Mouse (Mus musculus): ENCODE data around the gene Gmppa. TPM values are rescaled to one million over a fixed set of nuclear protein-coding genes. Genes with fewer than 3 reads are reported as not detected.

Gene Gmppa
- total RNA-seq (2015; ENCODE audit: low replicate concordance) (2.9 and 14.4 TPM in 2 replicates), total RNA-seq (2017; ENCODE audit: low replicate concordance) (6.1 and 20.1 TPM in 2 replicates)

DNA sequence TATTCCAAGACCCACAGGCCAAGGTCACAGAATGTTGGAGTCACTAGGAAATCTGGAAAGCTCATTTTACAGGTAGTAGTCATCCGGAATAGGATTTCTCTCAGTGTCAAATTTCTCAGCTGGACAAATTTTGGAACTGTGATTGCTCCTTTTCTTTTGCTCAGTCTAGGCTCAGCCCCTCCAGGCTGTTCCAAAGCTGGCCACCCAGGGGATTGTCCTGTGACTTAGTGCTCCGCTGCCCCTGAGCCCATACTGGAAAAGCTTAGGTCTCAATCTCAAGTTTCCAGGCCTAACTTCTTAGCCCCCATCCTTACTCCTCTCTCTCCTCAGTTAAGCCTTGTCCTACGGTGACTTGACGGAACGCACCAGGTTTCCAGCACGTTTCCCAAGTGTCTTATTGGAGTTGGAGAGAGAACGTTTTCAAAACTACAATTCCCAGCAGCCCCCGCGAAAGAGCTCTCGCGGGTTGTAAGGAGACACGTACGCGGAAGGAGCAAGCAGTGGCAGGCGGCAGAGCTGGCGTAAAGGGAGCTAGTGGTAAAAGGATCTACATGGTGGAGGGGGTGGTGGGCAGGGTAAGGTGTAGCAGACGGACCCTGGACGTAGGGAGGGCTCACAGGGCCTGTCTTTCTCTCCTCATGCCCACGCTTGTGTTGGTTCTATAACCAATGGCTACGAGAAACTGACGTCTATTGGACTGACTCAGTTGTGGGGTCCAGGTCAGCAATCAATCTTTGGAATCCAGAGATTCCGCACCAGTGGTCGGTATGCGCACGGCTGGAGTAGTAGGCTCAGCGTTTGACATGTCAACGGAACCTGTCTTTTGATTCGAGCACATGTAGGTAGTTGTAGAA, at the start of gene Gmppa:
Gmppa (plus strand) TSS at position 456 of the 854 bp plus-strand sequence.
- ATAC-seq (replicated peaks; ENCODE audit: low FRiP score, poor library complexity, severe bottlenecking): no peak

DNA sequence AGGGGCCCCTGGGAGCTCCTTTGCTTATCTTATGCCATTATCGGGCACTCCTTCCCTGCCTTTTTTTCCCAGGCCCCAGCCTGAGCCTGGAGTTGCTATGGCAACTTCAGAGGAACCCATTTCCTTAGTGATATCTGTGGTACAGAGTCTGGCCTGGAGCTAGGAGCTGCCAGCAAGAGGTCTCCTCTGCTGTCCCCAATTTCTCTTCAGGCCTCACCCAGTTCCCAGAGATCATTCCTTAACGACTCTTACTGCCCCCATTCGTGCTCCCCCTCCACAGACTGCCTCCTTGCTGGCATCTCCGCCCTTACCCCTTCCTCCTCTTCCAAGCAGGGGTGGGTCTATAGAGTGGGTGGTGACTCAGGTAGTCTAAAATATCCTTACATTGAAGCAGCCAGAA, 49.6 kb upstream of the Gmppa start:
- no peak for ATAC-seq (replicated peaks; ENCODE audit: low FRiP score, poor library complexity, severe bottlenecking)

DNA sequence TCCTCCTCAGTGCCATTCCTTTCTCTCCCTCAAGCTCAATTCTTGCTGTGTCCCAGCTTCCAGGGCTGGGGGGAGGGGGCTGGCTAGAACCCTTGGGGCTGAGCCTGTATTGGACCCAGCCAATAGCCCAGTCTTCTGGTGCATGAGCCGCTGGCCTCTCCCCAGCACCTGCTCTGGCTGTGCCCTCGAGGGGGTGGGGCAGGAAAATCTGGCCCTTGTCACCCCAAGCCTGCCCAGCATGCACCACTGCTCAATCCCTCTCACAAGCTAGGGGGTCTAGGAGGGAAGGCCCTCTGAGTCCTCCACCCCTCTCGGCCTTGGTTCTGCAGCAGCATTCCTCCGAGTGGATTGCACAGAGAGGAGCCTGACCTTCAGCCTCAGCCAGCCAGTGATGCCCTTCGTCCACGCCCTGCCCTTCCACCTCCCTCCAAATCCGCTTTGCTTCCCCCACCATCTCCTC, 48.2 kb upstream of the Gmppa start:
- no peak for ATAC-seq (replicated peaks; ENCODE audit: low FRiP score, poor library complexity, severe bottlenecking)

DNA sequence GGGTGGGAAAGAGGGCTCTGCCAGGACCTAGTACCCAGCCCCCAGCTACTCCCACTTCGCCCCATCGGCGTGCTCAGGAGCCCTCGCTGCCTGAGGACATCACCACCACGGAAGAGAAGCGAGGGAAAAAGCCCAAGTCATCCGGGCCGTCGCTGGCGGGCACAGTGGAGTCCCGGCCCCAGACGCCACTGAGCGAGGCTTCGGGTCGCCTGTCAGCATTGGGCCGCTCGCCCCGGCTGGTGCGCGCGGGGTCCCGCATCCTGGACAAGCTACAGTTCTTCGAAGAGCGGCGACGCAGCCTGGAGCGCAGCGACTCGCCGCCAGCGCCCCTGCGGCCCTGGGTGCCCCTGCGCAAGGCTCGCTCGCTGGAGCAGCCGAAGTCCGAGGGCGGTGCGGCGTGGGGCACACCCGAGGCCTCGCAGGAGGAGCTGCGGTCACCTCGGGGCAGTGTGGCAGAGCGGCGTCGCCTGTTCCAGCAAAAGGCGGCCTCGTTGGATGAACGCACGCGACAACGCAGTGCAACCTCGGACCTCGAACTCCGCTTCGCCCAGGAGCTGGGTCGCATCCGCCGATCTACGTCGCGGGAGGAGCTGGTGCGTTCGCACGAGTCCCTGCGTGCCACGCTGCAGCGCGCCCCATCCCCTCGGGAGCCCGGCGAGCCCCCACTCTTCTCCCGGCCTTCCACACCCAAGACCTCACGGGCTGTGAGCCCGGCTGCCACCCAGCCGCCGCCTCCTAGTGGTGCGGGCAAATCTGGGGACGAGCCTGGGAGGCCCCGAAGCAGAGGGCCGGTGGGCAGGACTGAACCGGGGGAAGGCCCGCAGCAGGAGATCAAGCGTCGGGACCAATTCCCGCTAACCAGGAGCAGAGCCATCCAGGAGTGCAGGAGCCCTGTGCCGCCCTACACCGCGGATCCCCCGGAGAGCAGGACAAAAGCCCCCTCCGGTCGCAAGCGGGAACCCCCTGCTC, 47.5 kb upstream of the Gmppa start:
- no peak for ATAC-seq (replicated peaks; ENCODE audit: low FRiP score, poor library complexity, severe bottlenecking)

DNA sequence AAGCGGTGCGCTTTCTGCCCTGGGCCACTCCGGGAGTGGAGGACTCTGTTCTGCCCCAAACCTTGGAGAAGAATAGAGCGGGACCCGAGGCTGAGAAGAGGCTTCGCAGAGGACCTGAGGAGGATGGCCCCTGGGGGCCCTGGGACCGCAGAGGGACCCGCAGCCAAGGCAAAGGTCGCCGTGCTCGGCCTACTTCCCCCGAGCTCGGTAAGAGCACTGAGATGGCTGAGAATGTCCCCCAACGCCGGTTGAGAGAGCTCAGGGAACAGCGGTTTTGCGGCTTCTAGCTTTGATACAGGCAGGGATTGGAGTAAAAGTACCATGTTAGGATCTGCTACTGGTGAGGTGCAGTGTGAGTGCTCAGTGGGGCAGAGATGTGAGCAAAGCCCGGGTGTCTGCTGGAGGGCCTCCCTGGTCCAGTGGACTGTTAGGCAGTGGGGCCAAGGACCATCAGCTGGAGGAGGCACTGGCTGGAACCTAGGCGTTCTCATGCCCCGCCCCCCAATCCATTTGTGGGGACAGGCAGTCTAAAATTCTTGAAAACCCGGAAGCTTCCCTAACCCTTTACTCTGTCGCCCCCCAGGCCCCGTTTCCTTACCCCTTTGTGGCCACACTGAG, 46.7 kb upstream of the Gmppa start:
- ATAC-seq (replicated peaks; ENCODE audit: low FRiP score, poor library complexity, severe bottlenecking): no peak

DNA sequence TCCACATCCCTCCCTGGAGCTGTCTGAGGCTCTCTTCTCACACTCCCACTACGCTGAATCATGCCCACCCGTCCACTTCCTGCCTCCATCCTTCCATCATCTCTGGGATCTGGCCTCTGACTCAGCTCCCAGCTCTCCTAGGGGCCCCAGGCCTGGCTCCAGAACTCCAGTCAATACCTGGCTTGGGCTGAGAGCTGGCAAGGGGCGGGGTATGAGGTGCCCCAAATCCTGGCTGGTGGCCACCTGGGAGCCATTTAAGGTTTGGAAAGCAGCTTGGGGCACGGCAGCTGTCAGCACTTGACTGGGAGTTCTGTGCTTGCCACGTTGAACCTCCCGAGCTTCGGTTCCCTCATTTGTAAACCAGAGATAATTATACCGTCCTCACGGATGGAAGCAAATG, 42.6 kb upstream of the Gmppa start:
- no peak for ATAC-seq (replicated peaks; ENCODE audit: low FRiP score, poor library complexity, severe bottlenecking)

DNA sequence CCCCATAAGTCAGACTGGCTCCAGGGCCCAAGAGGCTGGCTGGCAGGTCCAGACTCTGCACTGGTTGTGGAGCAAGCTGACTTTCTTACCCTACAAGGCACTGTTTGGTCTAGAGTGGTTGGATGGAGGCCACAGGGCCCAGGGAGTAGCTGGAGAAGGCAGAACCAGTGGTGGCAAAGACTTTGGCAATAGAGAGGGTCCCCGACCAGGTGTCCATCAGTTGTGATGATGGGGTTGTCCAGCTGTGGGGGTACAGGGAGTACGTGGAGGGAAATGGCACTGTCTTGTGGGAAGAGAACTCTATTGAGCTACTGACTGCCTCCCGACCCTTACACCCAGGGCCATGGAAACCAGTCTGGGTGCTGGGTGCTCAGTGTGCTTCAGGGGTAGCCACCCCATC, 41.9 kb upstream of the Gmppa start:
- ATAC-seq (replicated peaks; ENCODE audit: low FRiP score, poor library complexity, severe bottlenecking): no peak

DNA sequence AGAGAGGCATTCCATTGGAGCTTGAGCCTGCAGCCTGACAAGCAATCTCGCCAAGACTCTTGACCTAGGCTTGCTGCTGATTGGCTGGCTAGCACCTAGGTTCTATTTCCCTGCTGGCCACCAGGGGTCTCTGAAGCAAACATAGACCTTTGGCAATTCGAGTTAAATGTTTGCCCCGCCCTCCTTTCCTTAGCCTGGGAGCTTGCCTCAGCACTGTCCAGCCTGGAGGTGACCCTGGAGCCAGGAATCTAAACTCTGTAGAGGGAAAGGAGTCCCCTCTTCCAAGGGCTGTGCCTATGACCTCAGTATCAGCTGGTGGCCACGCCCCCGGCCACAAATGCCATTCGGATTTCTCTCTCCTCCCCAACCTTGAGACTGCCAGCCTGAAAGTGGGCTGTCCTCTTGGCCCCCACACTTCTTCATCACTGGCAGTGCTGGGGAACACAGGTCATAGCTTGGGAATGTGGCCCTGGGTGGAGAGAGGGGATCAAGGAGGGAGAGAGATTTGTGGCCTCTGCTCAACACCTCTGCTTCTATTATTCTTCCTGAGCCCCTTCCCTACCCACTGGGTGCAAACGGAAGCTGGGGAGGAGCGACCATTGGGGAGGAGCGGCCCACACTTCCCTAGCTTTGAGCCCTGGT, 36.8 kb upstream of the Gmppa start:
- ATAC-seq (replicated peaks; ENCODE audit: low FRiP score, poor library complexity, severe bottlenecking): no peak

DNA sequence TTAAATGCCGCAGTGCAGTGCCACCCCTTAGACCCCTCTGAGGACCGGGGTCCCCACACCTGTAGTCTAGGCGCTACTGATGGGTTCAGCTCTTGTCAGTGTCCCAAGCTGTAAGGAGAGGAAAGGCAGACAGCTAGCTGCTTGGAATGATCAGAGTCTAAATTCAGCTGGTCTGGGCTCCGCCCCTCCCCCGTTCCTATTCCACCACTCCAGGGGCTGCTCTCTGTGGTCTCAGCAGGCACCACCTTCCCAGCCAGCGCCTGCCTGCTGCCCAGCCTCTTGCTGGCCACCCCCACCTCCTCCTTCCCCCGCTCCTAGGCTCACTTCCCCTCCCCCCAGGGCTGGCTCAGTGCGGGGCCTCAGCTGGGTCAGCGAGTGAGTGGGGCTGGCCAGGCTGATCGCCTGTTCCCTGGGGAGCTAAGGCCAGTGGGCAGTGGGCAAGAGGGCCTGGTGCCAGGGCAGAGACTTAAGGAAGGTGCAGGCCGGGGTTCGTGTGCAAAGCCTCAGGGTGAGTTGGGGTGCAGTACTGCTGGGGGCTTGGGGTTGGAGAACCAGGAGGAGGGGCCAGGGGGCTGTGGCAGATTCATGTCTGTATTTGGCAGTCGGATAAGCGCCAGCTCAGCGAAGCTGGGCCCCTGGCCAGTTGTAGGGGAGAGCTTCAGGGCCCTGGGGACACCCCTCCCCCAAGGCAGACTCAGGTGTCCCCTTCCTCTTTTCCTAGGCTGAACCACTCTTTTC, 35.8 kb upstream of the Gmppa start:
- no peak for ATAC-seq (replicated peaks; ENCODE audit: low FRiP score, poor library complexity, severe bottlenecking)

DNA sequence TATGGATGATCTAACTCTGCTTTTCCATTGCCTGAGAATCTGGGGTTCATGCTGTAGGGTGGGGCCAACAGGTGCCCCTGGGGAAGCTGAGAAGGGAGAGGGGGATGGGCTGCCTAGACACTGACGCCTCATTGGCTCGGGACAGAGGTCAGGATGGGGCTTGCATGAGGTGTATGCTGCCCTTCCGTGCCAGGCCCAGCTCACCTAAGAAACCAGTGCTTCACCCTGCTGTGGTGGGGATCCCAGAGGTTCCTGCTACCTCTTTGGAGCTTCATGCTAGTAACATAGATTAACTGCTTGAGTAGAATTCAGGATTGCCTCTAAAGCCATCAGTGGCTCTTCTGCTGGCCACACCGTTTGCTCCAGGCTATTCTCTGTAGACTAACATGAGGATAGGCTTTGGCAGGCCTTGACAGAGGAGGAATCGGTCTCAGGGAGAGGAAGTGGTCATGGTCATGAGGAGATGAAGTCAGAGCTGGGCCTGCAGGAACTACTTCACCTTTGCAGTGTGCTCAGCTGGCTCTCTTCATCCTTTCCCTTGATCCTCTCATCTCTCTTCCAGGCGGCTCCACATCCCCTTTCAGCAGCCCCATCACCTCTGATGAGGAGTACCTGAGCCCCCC, 35.1 kb upstream of the Gmppa start:
- no peak for ATAC-seq (replicated peaks; ENCODE audit: low FRiP score, poor library complexity, severe bottlenecking)

DNA sequence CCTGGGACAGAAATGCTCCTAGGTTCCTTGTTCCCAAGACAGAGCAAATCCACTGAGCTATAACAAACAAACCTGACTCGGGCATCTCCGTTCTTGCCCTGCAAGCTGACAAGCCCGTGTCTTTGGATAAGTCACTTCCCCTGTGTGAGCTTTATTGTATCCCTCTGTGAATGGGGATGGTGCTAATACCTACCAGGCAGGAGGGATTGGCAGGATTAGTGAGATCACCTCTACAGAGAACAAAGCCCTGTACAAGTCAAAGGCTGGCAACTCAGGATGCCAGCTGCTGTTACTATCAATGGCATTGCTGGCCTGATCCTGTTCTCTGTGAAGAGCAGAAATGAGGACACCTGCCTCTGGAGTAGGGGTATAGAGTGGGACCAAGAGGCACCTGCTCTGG, 30.2 kb upstream of the Gmppa start:
- ATAC-seq (replicated peaks; ENCODE audit: low FRiP score, poor library complexity, severe bottlenecking): no peak

DNA sequence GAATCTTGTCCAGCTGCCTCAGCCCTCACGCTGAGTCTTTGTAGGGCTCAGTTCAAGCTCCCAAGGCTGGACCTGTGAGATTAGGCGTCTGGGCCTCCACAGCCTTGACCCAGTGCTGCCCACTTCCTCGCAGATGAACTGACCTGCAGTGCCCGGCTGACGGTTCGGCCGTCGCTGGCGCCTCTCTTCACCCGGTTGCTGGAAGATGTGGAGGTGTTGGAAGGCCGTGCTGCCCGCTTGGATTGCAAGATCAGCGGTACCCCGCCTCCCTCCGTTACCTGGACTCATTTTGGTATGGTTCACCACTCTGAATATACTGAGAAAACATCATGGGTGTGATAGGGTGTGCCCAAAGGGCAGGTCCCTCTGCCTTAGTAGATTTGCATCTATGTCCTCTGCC, 29.6 kb upstream of the Gmppa start:
- no peak for ATAC-seq (replicated peaks; ENCODE audit: low FRiP score, poor library complexity, severe bottlenecking)

DNA sequence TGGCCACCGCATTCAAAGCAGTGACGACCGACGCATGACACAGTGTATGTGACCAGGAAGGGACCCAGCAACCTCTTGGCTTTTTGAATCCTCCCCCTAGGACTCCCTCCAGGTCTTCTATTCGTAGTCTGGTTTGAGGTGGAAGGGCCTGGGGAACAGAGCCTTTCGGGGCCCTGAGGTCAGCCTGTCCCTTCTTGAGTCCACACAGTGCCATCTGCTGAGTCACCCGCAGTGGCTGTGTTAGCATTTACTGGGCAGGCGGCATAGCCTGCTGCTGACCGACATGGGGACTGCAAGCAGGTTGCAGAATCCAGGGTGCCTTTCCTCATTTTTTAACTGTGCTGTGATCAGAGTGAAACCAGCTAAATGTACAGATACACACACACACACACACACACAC, 28.7 kb upstream of the Gmppa start:
- ATAC-seq (replicated peaks; ENCODE audit: low FRiP score, poor library complexity, severe bottlenecking): no peak

DNA sequence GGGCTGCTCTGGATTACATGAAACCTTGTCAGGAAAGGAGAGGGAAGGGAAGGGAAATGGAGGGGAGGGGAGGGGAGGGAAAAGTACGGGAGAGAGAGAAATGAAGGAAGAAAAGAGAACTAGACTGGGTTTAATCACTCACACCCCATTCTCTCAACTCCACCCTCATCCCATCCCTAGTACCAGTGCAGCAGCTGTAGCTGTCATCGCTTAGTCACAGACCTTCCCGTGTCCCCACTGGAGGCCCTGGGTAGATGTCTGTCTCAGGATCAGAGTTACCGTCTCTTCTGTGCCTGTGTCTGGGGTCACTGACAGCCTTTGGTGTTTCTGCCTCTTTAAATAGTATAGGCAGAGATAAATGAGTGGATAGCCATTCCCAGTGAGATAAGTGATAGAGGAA, 27.5 kb upstream of the Gmppa start:
- no peak for ATAC-seq (replicated peaks; ENCODE audit: low FRiP score, poor library complexity, severe bottlenecking)

DNA sequence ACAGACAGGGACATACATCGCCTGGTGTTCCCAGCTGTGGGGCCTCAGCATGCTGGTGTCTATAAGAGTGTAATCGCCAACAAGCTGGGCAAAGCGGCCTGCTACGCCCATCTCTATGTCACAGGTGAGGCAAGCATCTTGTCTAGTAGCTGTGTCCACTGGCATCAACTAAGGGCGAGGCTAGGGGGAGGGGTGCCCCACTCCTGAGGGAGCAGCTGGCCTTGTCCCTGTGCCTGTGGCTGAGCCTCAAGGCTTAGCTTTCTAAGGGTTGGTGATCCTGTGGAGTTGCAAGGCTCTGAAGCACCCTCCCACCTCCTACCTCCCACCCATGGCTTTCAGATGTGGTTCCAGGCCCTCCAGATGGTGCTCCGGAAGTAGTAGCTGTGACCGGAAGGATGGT, 25.8 kb upstream of the Gmppa start:
- no peak for ATAC-seq (replicated peaks; ENCODE audit: low FRiP score, poor library complexity, severe bottlenecking)

DNA sequence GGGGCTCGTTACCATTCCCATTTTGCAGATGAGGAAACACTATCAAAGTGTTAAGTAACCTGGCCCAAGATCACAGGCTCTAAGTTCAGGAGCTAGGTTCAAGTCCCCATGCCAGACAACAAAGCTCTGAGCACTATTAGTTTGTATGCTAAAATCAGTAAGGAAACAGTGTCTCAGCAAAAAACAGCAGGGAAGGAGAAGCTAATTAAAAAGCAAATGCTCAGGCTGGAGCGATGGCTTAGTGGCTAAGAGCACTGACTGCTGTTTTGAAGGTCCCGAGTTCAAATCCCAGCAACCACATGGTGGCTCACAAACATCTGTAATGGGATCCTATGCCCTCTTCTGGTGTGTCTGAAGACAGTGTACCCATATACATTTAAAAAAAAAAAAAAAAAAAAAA, 23.5 kb upstream of the Gmppa start:
- no peak for ATAC-seq (replicated peaks; ENCODE audit: low FRiP score, poor library complexity, severe bottlenecking)

DNA sequence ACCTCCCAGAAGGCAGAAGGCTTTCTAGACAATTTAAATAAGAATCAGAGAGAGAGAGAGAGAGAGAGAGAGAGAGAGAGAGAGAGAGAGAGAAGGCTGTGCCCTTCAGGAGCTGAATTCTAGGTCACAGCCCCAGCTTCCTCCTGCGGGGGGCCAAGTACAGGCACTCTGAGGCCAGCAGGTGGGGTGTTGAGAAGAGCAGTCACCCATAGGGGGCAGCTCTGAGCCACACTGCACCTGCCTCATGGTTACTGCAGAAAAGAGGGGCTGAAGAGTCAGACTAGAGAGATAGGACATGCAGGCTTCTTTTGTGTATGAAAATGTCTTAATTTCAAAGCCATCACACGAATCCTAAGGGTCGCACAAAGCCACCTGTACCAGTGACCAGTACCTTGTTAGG, 22.0 kb upstream of the Gmppa start:
- ATAC-seq (replicated peaks; ENCODE audit: low FRiP score, poor library complexity, severe bottlenecking): no peak

DNA sequence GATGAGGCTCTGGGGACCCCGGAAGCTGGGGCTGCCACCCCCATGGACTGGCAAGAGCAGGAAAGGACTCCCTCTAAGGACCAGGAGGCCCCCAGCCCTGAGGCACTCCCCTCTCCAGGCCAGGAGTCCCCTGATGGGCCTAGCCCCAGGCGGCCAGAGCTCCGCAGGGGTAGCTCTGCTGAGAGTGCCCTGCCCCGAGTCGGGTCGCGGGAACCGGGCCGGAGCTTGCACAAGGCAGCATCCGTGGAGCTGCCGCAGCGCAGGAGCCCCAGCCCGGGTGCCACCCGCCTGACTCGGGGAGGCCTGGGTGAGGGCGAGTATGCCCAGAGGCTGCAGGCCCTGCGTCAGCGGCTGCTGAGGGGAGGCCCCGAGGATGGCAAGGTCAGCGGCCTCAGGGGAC, 13.9 kb upstream of the Gmppa start:
- no peak for ATAC-seq (replicated peaks; ENCODE audit: low FRiP score, poor library complexity, severe bottlenecking)

Data from erythroblast, adult 5-6 weeks (primary cell).